Mouse (Mus musculus) liver, embryonic 18 days (tissue): ENCODE results near the gene Stra8. TPM values are rescaled to one million over a fixed set of nuclear protein-coding genes. Genes with fewer than 3 reads are reported as not detected.

Experiments
- polyA plus RNA-seq: library from polyadenylated mRNA; depleted of rRNA; stranded (reverse); fragments of >200 nt; gene quantifications from 2 replicates; pipeline ENCODE4 v1.2.3, GENCODE M21; 2012; rRNA removed

The Stra8 gene
- polyA plus RNA-seq = not detected in 2 replicates

DNA sequence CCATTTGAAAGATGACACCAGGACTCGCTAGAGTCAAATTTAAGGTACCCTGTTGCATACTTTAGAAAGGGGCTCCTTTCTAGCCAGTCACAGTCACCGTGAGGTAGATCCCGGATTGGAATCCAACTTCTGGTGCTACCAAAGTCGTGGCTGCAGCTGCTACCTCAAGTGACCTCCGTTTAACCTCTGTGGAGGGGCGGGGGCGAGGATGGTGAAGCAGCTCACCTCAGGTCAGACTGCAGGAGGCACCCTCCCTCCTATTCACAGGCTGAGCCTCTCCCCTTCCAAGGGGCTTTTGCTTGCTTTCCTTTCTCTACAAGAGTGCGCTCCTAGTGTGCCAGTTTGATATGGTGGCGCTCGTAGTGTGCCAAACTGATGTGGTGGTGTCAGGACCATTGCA is at the start of gene Stra8:
Gene Stra8 (plus strand): TSS at position 208 of the 400 bp plus-strand sequence.

DNA sequence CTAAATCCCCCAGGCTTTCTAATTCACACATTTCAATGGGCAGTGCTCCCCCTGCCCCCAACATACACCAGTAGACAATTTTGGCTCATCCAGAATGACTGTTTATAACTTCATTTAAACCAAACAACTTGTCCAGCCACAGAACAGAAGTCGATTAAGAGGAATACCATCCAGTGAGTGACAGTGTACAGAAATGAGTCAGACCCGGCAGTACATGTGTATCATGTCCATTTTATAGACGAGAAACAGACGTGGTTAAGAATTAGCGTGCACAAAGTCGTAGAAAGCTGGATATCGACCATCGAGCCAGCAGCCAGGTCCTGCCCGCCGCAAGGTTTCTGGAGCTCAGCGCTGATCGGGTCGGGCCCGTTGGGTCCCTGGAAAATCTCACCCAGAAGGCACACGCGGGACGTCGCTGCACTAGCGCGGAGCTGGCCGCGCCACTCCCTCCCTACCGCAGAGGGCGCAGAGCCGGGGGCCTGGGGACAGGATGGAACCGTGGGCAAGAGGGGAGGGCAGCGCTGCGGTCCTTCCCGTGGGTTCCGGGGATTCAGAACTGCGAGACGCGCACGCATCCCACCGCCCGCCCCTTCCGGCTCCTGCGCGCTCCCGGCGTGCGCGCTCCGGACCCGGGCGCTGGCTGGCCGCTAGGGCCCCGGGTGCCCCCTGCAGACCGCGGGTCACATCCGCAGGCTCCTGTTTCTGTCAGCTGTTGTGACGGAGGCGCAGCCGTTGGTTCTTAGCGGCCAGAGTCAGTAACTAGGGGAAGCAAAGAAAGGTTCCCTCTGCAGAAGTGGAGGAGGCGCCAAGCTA is 42.2 kb upstream of the Stra8 start, which contains the start of gene Cyren:
Gene Cyren (minus strand): TSS at position 552 of the 813 bp plus-strand sequence.

DNA sequence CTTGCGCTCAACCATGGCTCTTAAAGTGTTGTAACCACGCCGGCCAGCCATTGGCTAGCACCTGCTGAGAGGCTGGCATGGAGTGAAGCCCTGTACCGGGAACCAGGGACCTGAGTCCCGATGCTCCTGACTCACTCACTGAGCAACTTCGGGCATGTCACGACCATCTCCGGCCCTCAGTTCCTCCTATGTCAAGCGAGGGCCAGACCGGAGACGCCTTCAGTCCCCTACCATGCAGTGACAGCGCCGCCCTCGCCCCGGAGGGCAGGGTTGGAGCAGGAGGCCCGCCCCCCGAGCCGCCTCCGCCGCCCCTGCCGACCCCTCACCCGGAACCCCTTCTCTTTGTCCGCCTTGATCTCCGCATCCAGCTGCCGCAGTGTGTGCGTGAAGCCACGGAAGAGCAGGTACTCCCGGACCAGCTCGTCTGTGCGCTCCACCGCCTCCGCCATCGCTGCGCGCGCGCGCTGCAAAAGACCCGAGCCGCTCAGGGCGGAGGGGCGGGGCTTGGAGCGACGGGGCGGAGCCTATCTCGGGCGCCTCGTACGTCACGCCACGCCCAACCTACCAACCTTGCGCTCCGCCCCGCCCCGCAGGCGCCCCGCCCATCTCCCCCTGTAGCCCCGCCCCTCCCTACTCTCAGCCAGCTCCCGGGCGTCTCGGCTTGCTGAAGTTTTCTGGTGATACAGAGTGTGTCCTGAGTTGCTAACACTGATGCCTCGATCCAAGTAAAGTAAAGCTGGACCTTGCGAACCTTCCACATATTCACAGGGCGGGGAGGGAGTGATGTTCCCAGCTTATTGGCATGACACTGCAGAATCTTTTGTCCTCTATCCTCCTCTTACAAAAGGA is 9.4 kb upstream of the Stra8 start, which contains the start of gene Wdr91:
Gene Wdr91 (minus strand): TSS at position 506 of the 849 bp plus-strand sequence.

DNA sequence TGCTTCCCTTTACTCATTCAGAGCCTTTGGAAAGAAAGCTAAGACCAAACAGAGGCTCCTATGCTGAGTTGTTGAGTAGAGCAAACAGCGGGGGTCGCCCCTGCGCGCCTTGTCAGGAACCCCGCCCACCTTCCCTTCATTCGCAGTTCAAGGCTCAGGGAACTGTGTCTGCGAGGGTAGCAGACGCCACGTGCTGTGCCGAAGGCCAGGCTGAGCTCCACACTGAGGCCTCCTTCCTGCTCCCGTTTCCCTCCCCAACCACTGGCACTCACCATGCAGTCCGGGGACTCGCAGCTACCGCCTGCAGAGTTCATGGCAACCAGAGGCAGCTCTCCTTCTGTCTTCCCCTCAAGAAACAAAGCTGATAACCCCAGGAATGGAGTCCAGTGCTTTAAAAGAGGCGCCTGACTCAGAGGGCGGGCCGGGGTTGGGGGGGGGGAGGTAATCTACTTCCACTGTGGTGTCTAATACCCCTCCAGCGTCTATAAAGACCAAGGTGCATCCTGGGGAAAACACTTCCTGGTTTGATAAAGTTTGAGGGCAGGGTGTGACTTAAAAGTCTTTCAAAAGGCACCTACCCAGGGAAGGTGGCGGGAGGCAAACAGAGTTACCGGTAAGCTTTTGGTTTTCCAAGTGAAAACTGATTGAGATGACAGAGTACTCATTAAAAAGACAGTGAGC is 68.3 kb downstream of the Stra8 start, which contains the start of gene Slc23a4:
Gene Slc23a4 (minus strand): TSS at position 324 of the 681 bp plus-strand sequence.

Other genes starting within 250 kb of the Stra8 start
- gene Agbl3, start 139.7 kb upstream of the Stra8 start, polyA plus RNA-seq = 2.7 and 2.8 TPM in 2 replicates
- 8.6 and 11.4 TPM in 2 replicates for gene Tmem140, start 57.0 kb upstream of the Stra8 start, polyA plus RNA-seq
- gene Cyren, start 42.1 kb upstream of the Stra8 start, polyA plus RNA-seq = 4.4 and 5.3 TPM in 2 replicates
- 10.0 and 11.6 TPM in 2 replicates for gene Wdr91, start 9.3 kb upstream of the Stra8 start, polyA plus RNA-seq
- 0.10 and 0.11 TPM in 2 replicates for gene Slc23a4, start 68.2 kb downstream of the Stra8 start, polyA plus RNA-seq
- gene Cnot4, start 213.6 kb downstream of the Stra8 start, polyA plus RNA-seq = 5.8 and 6.7 TPM in 2 replicates